Mouse (Mus musculus) ovary, postnatal 14 days (tissue): Measurements from ENCODE around the gene Ano4.

Source experiments
- DNase-seq: peaks from one replicate; pipeline ENCODE4 v3.0.0; 2022; ENCODE audit warnings: low spot score

The Ano4 gene

GRCm38 (mm10) chr10:89280402-89280801, 64.2 kb downstream of the Ano4 start:
- no peak for DNase-seq

- DNase-seq: no peak
These were observed 71.4 kb downstream of the Ano4 start for GRCm38 (mm10) chr10:89273001-89273680.

GRCm38 (mm10) chr10:89267312-89267711, 77.2 kb downstream of the Ano4 start:
- no peak for DNase-seq

- no peak for DNase-seq
These were observed 81.2 kb downstream of the Ano4 start for GRCm38 (mm10) chr10:89263396-89263795.

- DNase-seq: no peak
These were observed 86.8 kb downstream of the Ano4 start for GRCm38 (mm10) chr10:89257457-89258381.

GRCm38 (mm10) chr10:89256762-89257456, 87.7 kb downstream of the Ano4 start:
- DNase-seq: no peak

GRCm38 (mm10) chr10:89254765-89255164, 89.8 kb downstream of the Ano4 start:
- no peak for DNase-seq

- no peak for DNase-seq
These were observed 90.8 kb downstream of the Ano4 start for GRCm38 (mm10) chr10:89253799-89254198.

GRCm38 (mm10) chr10:89252636-89253035, 91.9 kb downstream of the Ano4 start:
- DNase-seq: no peak

- no peak for DNase-seq
These were observed 100.8 kb downstream of the Ano4 start for GRCm38 (mm10) chr10:89243808-89244207.

GRCm38 (mm10) chr10:89224524-89224923, 120.0 kb downstream of the Ano4 start:
- peak; percentile 32 for DNase-seq

- DNase-seq: no peak
These were observed 122.1 kb downstream of the Ano4 start for GRCm38 (mm10) chr10:89222284-89222989.

- no peak for DNase-seq
These were observed 128.5 kb downstream of the Ano4 start for GRCm38 (mm10) chr10:89216078-89216477.

GRCm38 (mm10) chr10:89205858-89206257, 138.7 kb downstream of the Ano4 start:
- no peak for DNase-seq

GRCm38 (mm10) chr10:89196444-89196843, 148.1 kb downstream of the Ano4 start:
- no peak for DNase-seq

GRCm38 (mm10) chr10:89195068-89195467, 149.5 kb downstream of the Ano4 start:
- DNase-seq: no peak

GRCm38 (mm10) chr10:89194440-89194839, 150.1 kb downstream of the Ano4 start:
- no peak for DNase-seq

GRCm38 (mm10) chr10:89177921-89178320, 166.6 kb downstream of the Ano4 start:
- DNase-seq: no peak

- DNase-seq: no peak
These were observed 180.0 kb downstream of the Ano4 start for GRCm38 (mm10) chr10:89164533-89164932.

- DNase-seq: no peak
These were observed 189.1 kb downstream of the Ano4 start for GRCm38 (mm10) chr10:89155502-89155901.

GRCm38 (mm10) chr10:89154797-89155465, 189.6 kb downstream of the Ano4 start:
- no peak for DNase-seq
